Mouse (Mus musculus) MEL (cell line): Measurements from ENCODE around the gene Dclk3. TPM values are rescaled to one million over a fixed set of nuclear protein-coding genes. Genes with fewer than 3 reads are reported as not detected.

Experiments
- DNase-seq: peaks from one replicate; pipeline ENCODE4 v3.0.0; 2011; ENCODE audit warnings: low read depth, low spot score
- H3K27ac ChIP-seq: 2 replicates; pipeline ENCODE4 v1.5.1; 2012; ENCODE audit warnings: low read depth, mild to moderate bottlenecking, control low read depth, low read length, moderate library complexity; ENCODE audit not compliant: control insufficient read depth
- H3K27me3 ChIP-seq, 2 experiments: fragments of 150-350 bp in 1 of 2; sonication (generic) in 1 of 2; 2 replicates each; pipeline ENCODE4 v1.6.1; 2012; ENCODE audit warnings: low read length in 2 of 2, mild to moderate bottlenecking in 2 of 2, improper control_type of control experiment in 1 of 2, moderate library complexity in 1 of 2; ENCODE audit not compliant: insufficient read depth in 2 of 2, control insufficient read depth in 1 of 2
- H3K36me3 ChIP-seq, 2 experiments: 2 replicates each; pipeline ENCODE4 v1.6.1; 2012 to 2014; ENCODE audit warnings: low read length in 2 of 2, improper control_type of control experiment in 1 of 2, inconsistent platforms in 1 of 2, mild to moderate bottlenecking in 1 of 2; ENCODE audit not compliant: insufficient read depth in 2 of 2, control insufficient read depth in 1 of 2
- H3K4me1 ChIP-seq, 2 experiments: fragments of 150-350 bp in 1 of 2; sonication (generic) in 1 of 2; 2 replicates each; pipeline ENCODE4 v1.6.1; 2012; ENCODE audit warnings: low read length in 2 of 2, improper control_type of control experiment in 1 of 2, mild to moderate bottlenecking in 1 of 2; ENCODE audit not compliant: insufficient read depth in 2 of 2, control insufficient read depth in 1 of 2
- H3K4me3 ChIP-seq, 2 experiments: fragments of 150-350 bp in 1 of 2; sonication (generic) in 1 of 2; 2 replicates each; pipeline ENCODE4 v1.5.1; 2012; ENCODE audit warnings: low read depth in 2 of 2, low read length in 2 of 2, mild to moderate bottlenecking in 2 of 2, moderate library complexity in 2 of 2, control low read depth in 1 of 2, improper control_type of control experiment in 1 of 2; ENCODE audit not compliant: control insufficient read depth in 1 of 2, insufficient read depth in 1 of 2
- H3K79me2 ChIP-seq: 2 replicates; pipeline ENCODE4 v1.6.1; 2012; ENCODE audit warnings: mild to moderate bottlenecking, low read length, moderate library complexity; ENCODE audit not compliant: control insufficient read depth, poor library complexity, insufficient read depth
- H3K9ac ChIP-seq: 2 replicates; pipeline ENCODE4 v1.6.1; 2012; ENCODE audit warnings: low read depth, mild to moderate bottlenecking, control low read depth, low read length, moderate library complexity; ENCODE audit not compliant: control insufficient read depth, poor library complexity, severe bottlenecking
- H3K9me3 ChIP-seq: fragments of 150-350 bp; sonication (generic); replicated peaks from 2 replicates; pipeline ENCODE4 v1.6.1; 2012; ENCODE audit warnings: mild to moderate bottlenecking, low read length, improper control_type of control experiment, moderate library complexity; ENCODE audit not compliant: insufficient read depth
- BHLHE40 ChIP-seq: IDR thresholded peaks from 2 replicates; pipeline ENCODE4 v1.6.1; 2012; ENCODE audit warnings: low read depth, mild to moderate bottlenecking, inconsistent platforms, low read length, improper control_type of control experiment, borderline replicate concordance
- CHD1 ChIP-seq: IDR thresholded peaks from 2 replicates; pipeline ENCODE4 v1.6.1; 2012; ENCODE audit warnings: low read depth, mild to moderate bottlenecking, inconsistent platforms, low read length, improper control_type of control experiment
- CHD2 ChIP-seq: IDR thresholded peaks from 2 replicates; pipeline ENCODE4 v1.6.1; 2011; ENCODE audit warnings: low read length, improper control_type of control experiment
- CTCF ChIP-seq, 3 experiments: IDR thresholded peaks in 2 of 3; conservative IDR thresholded peaks in 1 of 3; 2 replicates each; pipeline ENCODE4 v1.5.1; 2011 to 2012; ENCODE audit warnings: low read length in 3 of 3, low read depth in 2 of 3, mild to moderate bottlenecking in 2 of 3, improper control_type of control experiment in 1 of 3, inconsistent platforms in 1 of 3, mixed read lengths in 1 of 3, moderate library complexity in 1 of 3; ENCODE audit not compliant: control insufficient read depth in 1 of 3, insufficient read depth in 1 of 3, poor library complexity in 1 of 3, severe bottlenecking in 1 of 3
- E2F4 ChIP-seq: IDR thresholded peaks from 2 replicates; pipeline ENCODE4 v1.6.1; 2011; ENCODE audit warnings: low read depth, low read length, improper control_type of control experiment, borderline replicate concordance
- EP300 ChIP-seq, 2 experiments: IDR thresholded peaks; 2 replicates each; pipeline ENCODE4 v1.6.1; 2011; ENCODE audit warnings: improper control_type of control experiment in 2 of 2, low read length in 2 of 2, low read depth in 1 of 2, mild to moderate bottlenecking in 1 of 2
- ETS1 ChIP-seq: IDR thresholded peaks from 2 replicates; pipeline ENCODE4 v1.6.1; 2012; ENCODE audit warnings: low read depth, mild to moderate bottlenecking, inconsistent platforms, low read length, improper control_type of control experiment, moderate library complexity
- GABPA ChIP-seq: IDR thresholded peaks from 2 replicates; pipeline ENCODE4 v1.6.1; 2012; ENCODE audit warnings: low read depth, mild to moderate bottlenecking, inconsistent platforms, low read length, improper control_type of control experiment, moderate library complexity
- GATA1 ChIP-seq: IDR thresholded peaks from 2 replicates; pipeline ENCODE4 v1.6.1; 2011; ENCODE audit warnings: low read depth, low read length, improper control_type of control experiment
- HCFC1 ChIP-seq: IDR thresholded peaks from 2 replicates; pipeline ENCODE4 v1.6.1; 2012; ENCODE audit warnings: low read depth, mild to moderate bottlenecking, inconsistent platforms, low read length, improper control_type of control experiment, moderate library complexity
- JUND ChIP-seq: IDR thresholded peaks from 2 replicates; pipeline ENCODE4 v1.6.1; 2011; ENCODE audit warnings: low read depth, mild to moderate bottlenecking, improper control_type of control experiment, low read length
- KAT2A ChIP-seq: conservative IDR thresholded peaks from 2 replicates; pipeline ENCODE4 v1.6.1; 2012; ENCODE audit warnings: low read depth, low read length, improper control_type of control experiment, inconsistent platforms
- MAFK ChIP-seq: IDR thresholded peaks from 2 replicates; pipeline ENCODE4 v1.6.1; 2011; ENCODE audit warnings: low read depth, mild to moderate bottlenecking, low read length, improper control_type of control experiment, borderline replicate concordance
- MAX ChIP-seq: IDR thresholded peaks from 2 replicates; pipeline ENCODE4 v1.6.1; 2011; ENCODE audit warnings: low read length, improper control_type of control experiment
- MXI1 ChIP-seq: IDR thresholded peaks from 2 replicates; pipeline ENCODE4 v1.6.1; 2011; ENCODE audit warnings: mild to moderate bottlenecking, low read depth, low read length, improper control_type of control experiment
- MYB ChIP-seq: IDR thresholded peaks from 2 replicates; pipeline ENCODE4 v1.6.1; 2011; ENCODE audit warnings: mild to moderate bottlenecking, low read depth, low read length, improper control_type of control experiment
- NELFE ChIP-seq: IDR thresholded peaks from 2 replicates; pipeline ENCODE4 v1.6.1; 2011; ENCODE audit warnings: low read depth, low read length, improper control_type of control experiment
- NRF1 ChIP-seq: IDR thresholded peaks from 2 replicates; pipeline ENCODE4 v1.6.1; 2014; ENCODE audit warnings: low read depth, mild to moderate bottlenecking, inconsistent platforms, low read length, improper control_type of control experiment, moderate library complexity; ENCODE audit not compliant: poor library complexity, insufficient read depth, severe bottlenecking
- POLR2AphosphoS2 ChIP-seq: IDR thresholded peaks from 2 replicates; pipeline ENCODE4 v1.6.1; 2011; ENCODE audit warnings: low read length, improper control_type of control experiment
- POLR2AphosphoS5 ChIP-seq: IDR thresholded peaks from 2 replicates; pipeline ENCODE4 v1.6.1; 2012; ENCODE audit warnings: low read depth, borderline replicate concordance, mild to moderate bottlenecking, inconsistent platforms, low read length, moderate library complexity, mixed read lengths
- RAD21 ChIP-seq: IDR thresholded peaks from 2 replicates; pipeline ENCODE4 v1.6.1; 2011; ENCODE audit warnings: mild to moderate bottlenecking, low read depth, low read length, improper control_type of control experiment
- RCOR1 ChIP-seq: IDR thresholded peaks from 2 replicates; pipeline ENCODE4 v1.6.1; 2012; ENCODE audit warnings: low read depth, mild to moderate bottlenecking, inconsistent platforms, low read length, improper control_type of control experiment
- SIN3A ChIP-seq: IDR thresholded peaks from 2 replicates; pipeline ENCODE4 v1.6.1; 2012; ENCODE audit warnings: low read length, improper control_type of control experiment, inconsistent platforms
- SMC3 ChIP-seq: IDR thresholded peaks from 2 replicates; pipeline ENCODE4 v1.6.1; 2011; ENCODE audit warnings: low read depth, low read length, improper control_type of control experiment
- TBP ChIP-seq: IDR thresholded peaks from 2 replicates; pipeline ENCODE4 v1.8.0; 2011; ENCODE audit warnings: low read depth, low read length, improper control_type of control experiment
- UBTF ChIP-seq: IDR thresholded peaks from 2 replicates; pipeline ENCODE4 v1.6.1; 2012; ENCODE audit warnings: low read depth, mild to moderate bottlenecking, inconsistent platforms, low read length, improper control_type of control experiment, moderate library complexity, borderline replicate concordance; ENCODE audit not compliant: insufficient read depth
- USF1 ChIP-seq: IDR thresholded peaks from 2 replicates; pipeline ENCODE4 v1.6.1; 2014; ENCODE audit warnings: low read depth, mild to moderate bottlenecking, inconsistent platforms, low read length, improper control_type of control experiment, moderate library complexity
- ZC3H11A ChIP-seq: IDR thresholded peaks from 2 replicates; pipeline ENCODE4 v1.6.1; 2012; ENCODE audit warnings: low read depth, mild to moderate bottlenecking, inconsistent platforms, low read length, improper control_type of control experiment
- ZNF384 ChIP-seq: IDR thresholded peaks from 2 replicates; pipeline ENCODE4 v1.6.1; 2012; ENCODE audit warnings: low read depth, mild to moderate bottlenecking, inconsistent platforms, low read length, improper control_type of control experiment
- polyA plus RNA-seq, 2 experiments: library from polyadenylated mRNA; stranded (reverse) in 1 of 2; unstranded in 1 of 2; fragments of >175 nt in 1 of 2; fragments of >200 nt in 1 of 2; gene quantifications; 2 replicates each; pipeline versions ENCODE4 v1.2.1 to v1.2.4; 2012; ENCODE audit warnings: low replicate concordance in 2 of 2, low read depth in 1 of 2; ENCODE audit not compliant: insufficient read length in 2 of 2, insufficient read depth in 1 of 2, missing spikeins in 1 of 2
- total RNA-seq: library from RNA; depleted of rRNA; stranded (reverse); fragments of 300-350 nt; gene quantifications from 2 replicates; pipeline ENCODE4 v1.2.3, GENCODE M21; 2012

Dclk3 gene
- total and polyA plus RNA-seq, 3 experiments, result not detected

GRCm38 (mm10) chr9:111408427-111408826 lies 30.5 kb upstream of the Dclk3 start:
- no peak overlapping the region for H3K27ac ChIP-seq
- H3K4me3 ChIP-seq, result no peak overlapping the region
- no peak for DNase-seq
- H3K4me1 ChIP-seq, result no peaks in the 10 kb centered on the region
- no peaks in the 10 kb centered on the region for H3K27me3 ChIP-seq
- H3K36me3 ChIP-seq, result no peaks in the 10 kb centered on the region
- no peak overlapping the region for H3K9ac ChIP-seq
- H3K79me2 ChIP-seq, result no peaks in the 10 kb centered on the region
- no peaks in the 10 kb centered on the region for H3K9me3 ChIP-seq
- TF ChIP-seq RAD21 (no peak), HCFC1 (no peak), POLR2AphosphoS2 (no peak), SMC3 (no peak), NRF1 (no peak), CHD2 (no peak), POLR2AphosphoS5 (no peak), ZNF384 (no peak), MXI1 (no peak), BHLHE40 (no peak), MYB (no peak), USF1 (no peak), UBTF (no peak), TBP (no peak), E2F4 (no peak), NELFE (no peak), JUND (no peak)
- TF ChIP-seq, all 39 proteins: peak for 0

DNA sequence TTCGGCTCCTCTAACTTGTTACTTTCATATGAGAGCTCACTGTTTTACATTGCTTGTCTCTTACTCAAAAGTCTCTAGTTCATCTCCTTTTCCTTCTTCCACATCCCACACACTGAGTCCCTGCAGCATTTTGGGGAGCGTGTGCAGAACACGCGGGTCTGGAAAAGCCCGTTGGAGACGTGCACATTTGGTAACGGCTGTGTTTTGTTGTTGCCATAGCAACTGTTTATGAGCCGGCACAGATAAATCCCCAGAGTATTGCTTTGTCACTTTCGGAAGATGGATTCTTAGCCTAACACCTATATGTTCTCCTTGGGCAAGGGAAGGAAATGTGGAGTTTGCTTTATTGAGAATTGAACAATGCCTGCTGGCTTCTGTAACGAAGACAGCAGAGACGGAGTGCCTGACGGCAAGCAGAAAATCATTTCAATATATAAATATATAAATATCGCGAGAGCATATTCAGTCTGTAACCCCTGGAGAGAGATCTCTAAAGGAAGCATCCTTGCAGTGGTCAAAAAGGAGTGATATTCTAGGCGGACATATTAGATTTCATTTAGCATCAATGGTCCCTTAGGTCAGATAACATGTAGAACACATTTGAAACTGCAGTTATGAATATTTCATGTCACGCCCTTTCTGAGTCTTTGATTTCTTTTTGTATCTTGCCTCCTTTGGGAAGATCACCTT lies 26.3 kb upstream of the Dclk3 start:
- Histone ChIP-seq H3K79me2 (no peaks in the 10 kb centered on the region), H3K9me3 (no peaks in the 10 kb centered on the region), H3K4me3 (no peak overlapping the region), H3K9ac (no peak overlapping the region), H3K36me3 (no peaks in the 10 kb centered on the region), H3K4me1 (no peaks in the 10 kb centered on the region), H3K27ac (no peak overlapping the region), H3K27me3 (no peaks in the 10 kb centered on the region)
- DNase-seq, result no peak
- no peak for TF ChIP-seq GABPA
- no peak for TF ChIP-seq GATA1
- no peak for TF ChIP-seq UBTF
- no peak for TF ChIP-seq EP300 (IDR thresholded peaks at IDR 0.05; ENCODE audit: low read depth in 1 of 2, low read length in 2 of 2)
- no peak for TF ChIP-seq USF1
- TF ChIP-seq CTCF (IDR thresholded peaks at IDR 0.05 in 2 of 3, conservative IDR thresholded peaks at IDR 0.05 in 1 of 3; ENCODE audit: control insufficient read depth in 1 of 3, insufficient read depth in 1 of 3, low read depth in 2 of 3, low read length in 3 of 3, poor library complexity in 1 of 3, severe bottlenecking in 1 of 3), result no peak
- no peak for TF ChIP-seq MAX
- no peak for TF ChIP-seq NRF1
- no peak for TF ChIP-seq ZC3H11A
- TF ChIP-seq JUND, result no peak
- TF ChIP-seq RCOR1, result no peak
- TF ChIP-seq MAFK, result no peak
- no peak for TF ChIP-seq MXI1
- TF ChIP-seq CHD1, result no peak
- TF ChIP-seq KAT2A, result no peak
- TF ChIP-seq SIN3A, result no peak
- TF ChIP-seq POLR2AphosphoS5, result no peak
- no peak for TF ChIP-seq ETS1
